Mouse (Mus musculus) testis, adult 2 months (tissue): ENCODE measurements around the gene Tbkbp1.

Source experiments
- CTCF ChIP-seq: fragments of 200-500 bp; IDR thresholded peaks from 2 replicates; pipeline ENCODE4 v1.5.1; 2012; ENCODE audit warnings: low read depth, mild to moderate bottlenecking, inconsistent platforms, low read length, moderate library complexity; ENCODE audit not compliant: control insufficient read depth, insufficient read depth, insufficient replicate concordance
- POLR2A ChIP-seq: fragments of 200-500 bp; IDR thresholded peaks from 2 replicates; pipeline ENCODE4 v1.6.1; 2012; ENCODE audit warnings: low read depth, mild to moderate bottlenecking, inconsistent platforms, low read length, moderate library complexity; ENCODE audit not compliant: control insufficient read depth

GRCm38 (mm10) chr11:97112519-97113125 lies 38.7 kb downstream of the Tbkbp1 start:
- TF ChIP-seq CTCF (no peak), POLR2A (no peak)
